Mouse (Mus musculus) myocyte (in vitro differentiated cells): ENCODE data around the gene Slit2.

Experiments
- E2F4 ChIP-seq: IDR thresholded peaks from one replicate; pipeline ENCODE4 v1.6.1; 2011; ENCODE audit warnings: mild to moderate bottlenecking, control low read depth, moderate library complexity; ENCODE audit not compliant: insufficient read depth
- MAX ChIP-seq: IDR thresholded peaks from one replicate; pipeline ENCODE4 v1.6.1; 2011; ENCODE audit warnings: low read depth, mild to moderate bottlenecking, control low read depth
- MYOD1 ChIP-seq, 3 experiments: IDR thresholded peaks; one replicate each; pipeline ENCODE4 v1.6.1; 2011; ENCODE audit warnings: control low read depth in 2 of 3, low read depth in 2 of 3, mild to moderate bottlenecking in 2 of 3, moderate library complexity in 1 of 3; ENCODE audit not compliant: insufficient read length in 2 of 3, control insufficient read depth in 1 of 3
- POLR2A ChIP-seq: IDR thresholded peaks from one replicate; pipeline ENCODE4 v1.6.1; 2011; ENCODE audit warnings: low read depth, mild to moderate bottlenecking, control low read depth, moderate library complexity; ENCODE audit not compliant: insufficient read length
- POLR2AphosphoS2 ChIP-seq: IDR thresholded peaks from one replicate; pipeline ENCODE4 v1.6.1; 2011; ENCODE audit warnings: low read depth, control low read depth; ENCODE audit not compliant: insufficient read length
- TCF12 ChIP-seq: IDR thresholded peaks from one replicate; pipeline ENCODE4 v1.6.1; 2011; ENCODE audit warnings: mild to moderate bottlenecking, control low read depth; ENCODE audit not compliant: poor library complexity, insufficient read depth, severe bottlenecking
- USF1 ChIP-seq: IDR thresholded peaks from one replicate; pipeline ENCODE4 v1.6.1; 2011; ENCODE audit warnings: low read depth, mild to moderate bottlenecking, control low read depth, moderate library complexity

GRCm38 (mm10) chr5:48320597-48320996, 337.7 kb downstream of the Slit2 start:
- TF ChIP-seq MYOD1 (IDR thresholded peaks at IDR 0.05; ENCODE audit: control insufficient read depth in 1 of 3, insufficient read length in 2 of 3, low read depth in 2 of 3) (no peak), POLR2A (no peak), MAX (no peak), E2F4 (no peak), USF1 (no peak), TCF12 (no peak), POLR2AphosphoS2 (no peak)
